7 mouse cellular contexts compared by ENCODE assay signal in genomic region chr19:45310944-45311603, GRCm38 (mm10). TPM values are rescaled to one million over a fixed set of nuclear protein-coding genes. Genes with fewer than 3 reads are reported as not detected.
A peak's percentile ranks its signal among the peaks of the same experiment; 100 is the strongest.
DNase-seq lines count a peak whose midpoint lies in the region; ATAC-seq and TF ChIP-seq lines count a peak whose summit lies in the region.

No protein-coding gene starts in this region.

- peak; percentile 51 for DNase-seq in NIH3T3 (ENCODE audit: low read depth)
- DNase-seq in cerebellum, adult 2 months = peak; percentile 56
- DNase-seq in gastrocnemius, postnatal 10 days = peak; percentile 76
- DNase-seq in left cerebral cortex, postnatal 4 days = peak; percentile 73
- DNase-seq in spleen, adult 2 months (ENCODE audit: low read depth in 1 of 2, low spot score in 2 of 2) = peak in 1 of 2 experiments; percentile 66

- 28% methylated on average over 15 of the region's 15 CpGs for WGBS in cerebellum, adult 2 months
- WGBS in hindbrain, embryonic 15.5 days = 9% methylated on average over 15 of the region's 15 CpGs
- WGBS in spleen, adult 2 months = 19% methylated on average over 15 of the region's 15 CpGs

- peak overlapping the region; percentile 26 for H3K4me3 ChIP-seq in cerebellum, adult 2 months (replicated peaks; ENCODE audit: insufficient read depth, low read depth, low read length)
- H3K4me3 ChIP-seq in hindbrain, embryonic 15.5 days = 0 out of 2 replicates have a peak overlapping the region, but pooled peaks have one; percentile 4
- H3K4me3 ChIP-seq in spleen, adult 2 months (ENCODE audit: extremely low read depth, insufficient read depth, insufficient read length) = peak overlapping the region; percentile 11; the same call in 1 of the 2 replicates

- no peaks in the 10 kb centered on the region for H3K27me3 ChIP-seq in cerebellum, adult 2 months (ENCODE audit: control insufficient read depth, insufficient read depth, low read length)
- no peaks in the 10 kb centered on the region for H3K27me3 ChIP-seq in hindbrain, embryonic 15.5 days
- no peaks in the 10 kb centered on the region; the same call in none of the 2 replicates for H3K27me3 ChIP-seq in spleen, adult 2 months (ENCODE audit: control insufficient read depth, insufficient read depth, low read length)

- intact Hi-C loops in left cerebral cortex, postnatal 4 days (cut with DNase I) = no loop called here

- TF ChIP-seq POLR2A in cerebellum, adult 2 months (IDR thresholded peaks at IDR 0.05; ENCODE audit: borderline replicate concordance, insufficient read depth, low read length) = no peak
- no peak for TF ChIP-seq POLR2A in spleen, adult 2 months (IDR thresholded peaks at IDR 0.05; ENCODE audit: low read depth, low read length)

- H3K4me1 ChIP-seq in cerebellum, adult 2 months (ENCODE audit: control insufficient read depth, insufficient read depth, low read length) = no peaks in the 10 kb centered on the region; the same call in none of the 2 replicates
- H3K4me1 ChIP-seq in hindbrain, embryonic 15.5 days (replicated peaks) = peaks cover 41% of the 10 kb centered on the region
- peaks cover 6% of the 10 kb centered on the region; the same call in 1 of the 2 replicates for H3K4me1 ChIP-seq in spleen, adult 2 months (ENCODE audit: control insufficient read depth, insufficient read depth, insufficient read length)

- H3K27ac ChIP-seq in cerebellum, adult 2 months (ENCODE audit: insufficient read depth, low read length) = no peak overlapping the region
- H3K27ac ChIP-seq in hindbrain, embryonic 15.5 days (replicated peaks) = peak overlapping the region; percentile 71
- no peak overlapping the region for H3K27ac ChIP-seq in spleen, adult 2 months (ENCODE audit: insufficient read depth, low read length)

- H3K9ac ChIP-seq in hindbrain, embryonic 15.5 days = peak overlapping the region; percentile 8; the same call in 1 of the 2 replicates

- peak overlapping the region; percentile 43 for H3K4me2 ChIP-seq in hindbrain, embryonic 15.5 days

- H3K9me3 ChIP-seq in hindbrain, embryonic 15.5 days = no peaks in the 10 kb centered on the region

- no peak for TF ChIP-seq CTCF in cerebellum, adult 2 months (IDR thresholded peaks at IDR 0.05; ENCODE audit: borderline replicate concordance, insufficient read depth, low read depth, low read length)
- TF ChIP-seq CTCF in spleen, adult 2 months (IDR thresholded peaks at IDR 0.05; ENCODE audit: extremely low read depth, insufficient read depth, insufficient read length, insufficient replicate concordance) = no peak

- no peaks in the 10 kb centered on the region for H3K36me3 ChIP-seq in hindbrain, embryonic 15.5 days
- H3K36me3 ChIP-seq in spleen, adult 2 months (ENCODE audit: control insufficient read depth, insufficient read depth, low read length) = no peaks in the 10 kb centered on the region

- peak; percentile 65 for ATAC-seq in hindbrain, embryonic 15.5 days (ENCODE audit: low FRiP score, low read depth)
- ATAC-seq in megakaryocyte-erythroid progenitor cell, adult 5-6 weeks (replicated peaks; ENCODE audit: low FRiP score, low TSS enrichment, poor library complexity, severe bottlenecking) = 0 out of 2 replicates have a peak, but pooled peaks have one; percentile 23

RNA-seq across cellular contexts. Expression of gene Btrc, which starts 52.5 kb away (rescaled TPM):
- polyA plus RNA-seq in cerebellum, adult 2 months (2012; rRNA removed) = 65.9 and 66.5 TPM in 2 replicates
- total RNA-seq in gastrocnemius, postnatal 10 days (2021) = 10 to 100 TPM; 33.6 to 33.7 TPM
- polyA plus RNA-seq in hindbrain, embryonic 15.5 days (2015; fragmentation: Nextera tagmentation; extraction: Ambion mirVana) = 60.2 and 63.7 TPM in 2 replicates
- total RNA-seq in left cerebral cortex, postnatal 4 days (2021) = 10 to 100 TPM; 74.0 to 80.0 TPM
- total RNA-seq in megakaryocyte-erythroid progenitor cell, adult 5-6 weeks (2014; fragmentation: Nextera tagmentation) = 32.8 and 43.0 TPM in 2 replicates
- 14.2 and 28.2 TPM in 2 replicates for total RNA-seq in megakaryocyte-erythroid progenitor cell, adult 5-6 weeks (2017)
- polyA plus RNA-seq in spleen, adult 2 months (2012; rRNA removed) = 8.9 and 11.2 TPM in 2 replicates
